Comparison of ENCODE assay signal across 29 mouse cellular contexts in genomic region chr11:8604789-8605569, GRCm38 (mm10). TPM values are rescaled to one million over a fixed set of nuclear protein-coding genes. Genes with fewer than 3 reads are reported as not detected.
A peak's percentile ranks its signal among the peaks of the same experiment; 100 is the strongest.
DNase-seq lines count a peak whose midpoint lies in the region; ATAC-seq and TF ChIP-seq lines count a peak whose summit lies in the region.
"Had no signal": no experiment of that assay in that cellular context is flagged by ENCODE, and none has a peak within 500 bp of the region (broad histone marks: within the 10 kb centered on the region; RNA-seq: fewer than 3 reads in every experiment).

No protein-coding gene starts in this region.

- no peak for DNase-seq in liver, embryonic 13.5 days
- peak; percentile 34 for DNase-seq in CH12.LX (ENCODE audit: extremely low read depth)
- DNase-seq in ES-CJ7 (ENCODE audit: low read depth, low spot score), result peak; percentile 96
- DNase-seq in brain, adult 2 months (ENCODE audit: low read depth, low spot score), result peak; percentile 8
- no peak for DNase-seq in lung, postnatal 0 days (ENCODE audit: low spot score)
- no peak for DNase-seq in cerebellum, adult 8-10 months
- DNase-seq: adrenal gland, postnatal 25 days; B cell, adult 2 months; cerebellum, adult 11 months; cerebellum, postnatal 25 days; embryo, embryonic 11 days; gastrocnemius, postnatal 36 days; heart, postnatal 36 days; kidney, adult 2 months; kidney, postnatal 10 days; layer of hippocampus, postnatal 36 days; lung, adult 2 months; thymus, adult 2 months; thymus, postnatal 4 days had no signal

- no peak for TF ChIP-seq RAD21 in CH12.LX (IDR thresholded peaks at IDR 0.05; ENCODE audit: low read depth, low read length)

- TF ChIP-seq CTCF in CH12.LX (conservative IDR thresholded peaks at IDR 0.05 in 1 of 2, IDR thresholded peaks at IDR 0.05 in 1 of 2; ENCODE audit: low read depth in 2 of 2, low read length in 2 of 2), result no peak
- no peak for TF ChIP-seq CTCF in lung, postnatal 0 days (IDR thresholded peaks at IDR 0.05)

- TF ChIP-seq EP300 in CH12.LX (IDR thresholded peaks at IDR 0.05; ENCODE audit: low read length), result peak; percentile 46; the same call in 1 of the 2 replicates
- TF ChIP-seq EP300 in lung, postnatal 0 days (IDR thresholded peaks at IDR 0.05), result no peak

- peaks cover 13% of the 10 kb centered on the region; the same call in 1 of the 2 replicates for H3K4me1 ChIP-seq in liver, embryonic 13.5 days (replicated peaks)
- H3K4me1 ChIP-seq in liver, embryonic 12.5 days, result peaks cover 18% of the 10 kb centered on the region
- H3K4me1 ChIP-seq in CH12.LX (ENCODE audit: control insufficient read depth in 1 of 2, insufficient read depth in 2 of 2), result peaks cover 12 to 39% of the 10 kb centered on the region in 2 experiments
- peaks cover 3% of the 10 kb centered on the region; the same call in 1 of the 2 replicates for H3K4me1 ChIP-seq in lung, postnatal 0 days (ENCODE audit: insufficient read depth, low read depth, low read length)
- H3K4me1 ChIP-seq: midbrain, embryonic 15.5 days had no signal

- H3K9ac ChIP-seq in liver, embryonic 13.5 days, result no peak overlapping the region
- no peak overlapping the region for H3K9ac ChIP-seq in liver, embryonic 12.5 days
- no peak overlapping the region for H3K9ac ChIP-seq in CH12.LX (ENCODE audit: insufficient read depth, low read depth)
- no peak overlapping the region for H3K9ac ChIP-seq in lung, postnatal 0 days (replicated peaks; ENCODE audit: low read depth)
- H3K9ac ChIP-seq: embryonic facial prominence, embryonic 13.5 days; forebrain, embryonic 12.5 days; heart, embryonic 15.5 days; hindbrain, embryonic 13.5 days; limb, embryonic 12.5 days; midbrain, embryonic 15.5 days; stomach, embryonic 15.5 days had no signal

- no peaks in the 10 kb centered on the region for H3K27me3 ChIP-seq in liver, embryonic 13.5 days
- H3K27me3 ChIP-seq in liver, embryonic 12.5 days (replicated peaks), result no peaks in the 10 kb centered on the region
- no peaks in the 10 kb centered on the region for H3K27me3 ChIP-seq in CH12.LX (replicated peaks)
- no peaks in the 10 kb centered on the region for H3K27me3 ChIP-seq in lung, postnatal 0 days (replicated peaks; ENCODE audit: insufficient read depth, low read length)
- H3K27me3 ChIP-seq: embryonic facial prominence, embryonic 13.5 days; forebrain, embryonic 12.5 days; heart, embryonic 15.5 days; limb, embryonic 12.5 days; midbrain, embryonic 15.5 days; stomach, embryonic 15.5 days had no signal

- H3K9me3 ChIP-seq in liver, embryonic 13.5 days (replicated peaks), result no peaks in the 10 kb centered on the region
- no peaks in the 10 kb centered on the region for H3K9me3 ChIP-seq in liver, embryonic 12.5 days (replicated peaks)
- H3K9me3 ChIP-seq in CH12.LX (replicated peaks; ENCODE audit: low read length), result no peaks in the 10 kb centered on the region
- no peaks in the 10 kb centered on the region for H3K9me3 ChIP-seq in lung, postnatal 0 days (ENCODE audit: low read length)
- H3K9me3 ChIP-seq: forebrain, embryonic 12.5 days; heart, embryonic 15.5 days; hindbrain, embryonic 13.5 days; limb, embryonic 12.5 days; midbrain, embryonic 15.5 days; stomach, embryonic 15.5 days had no signal

- no peaks in the 10 kb centered on the region for H3K79me2 ChIP-seq in CH12.LX (replicated peaks; ENCODE audit: control insufficient read depth, extremely low read depth, insufficient read depth, poor library complexity, severe bottlenecking)

- dilution Hi-C loops in CH12.LX (cut with MboI; ENCODE audit: extremely low pct_ligation_motif_present, extremely low pct_unique_long_range_greater_than_20kb, low sequenced_read_pairs), result no loop called here

- ATAC-seq in liver, embryonic 13.5 days (ENCODE audit: low read depth), result 0 out of 2 replicates have a peak, but pooled peaks have one; percentile 12
- no peak for ATAC-seq in liver, embryonic 12.5 days
- no peak for ATAC-seq in lung, postnatal 0 days
- ATAC-seq: midbrain, embryonic 15.5 days had no signal

- 64% methylated on average over 10 of the region's 10 CpGs for WGBS in liver, embryonic 13.5 days (ENCODE audit: insufficient replicate concordance)
- 70% methylated on average over 10 of the region's 10 CpGs for WGBS in liver, embryonic 12.5 days (ENCODE audit: insufficient replicate concordance)
- WGBS in lung, postnatal 0 days, result 85% methylated on average over 10 of the region's 10 CpGs

- H3K36me3 ChIP-seq in liver, embryonic 13.5 days, result no peaks in the 10 kb centered on the region
- no peaks in the 10 kb centered on the region for H3K36me3 ChIP-seq in liver, embryonic 12.5 days
- H3K36me3 ChIP-seq in CH12.LX (replicated peaks in 1 of 2; ENCODE audit: control insufficient read depth in 1 of 2, insufficient read depth in 1 of 2, low read length in 1 of 2), result no peaks in the 10 kb centered on the region
- H3K36me3 ChIP-seq in lung, postnatal 0 days (ENCODE audit: insufficient read depth, low read length), result 0 out of 2 replicates have a peak, but pooled peaks cover 4% of the 10 kb centered on the region
- H3K36me3 ChIP-seq: forebrain, embryonic 12.5 days; G1E; heart, embryonic 15.5 days; hindbrain, embryonic 13.5 days; midbrain, embryonic 15.5 days; stomach, embryonic 15.5 days had no signal

- H3K4me2 ChIP-seq in liver, embryonic 13.5 days, result no peak overlapping the region
- no peak overlapping the region for H3K4me2 ChIP-seq in liver, embryonic 12.5 days
- H3K4me2 ChIP-seq in CH12.LX (ENCODE audit: insufficient read depth, low read depth, poor library complexity, severe bottlenecking), result no peak overlapping the region
- H3K4me2 ChIP-seq in lung, postnatal 0 days (replicated peaks; ENCODE audit: low read depth, low read length), result no peak overlapping the region
- H3K4me2 ChIP-seq: embryonic facial prominence, embryonic 13.5 days; forebrain, embryonic 12.5 days; heart, embryonic 15.5 days; hindbrain, embryonic 13.5 days; limb, embryonic 12.5 days; midbrain, embryonic 15.5 days; stomach, embryonic 15.5 days had no signal

- TF ChIP-seq POLR2A in CH12.LX (IDR thresholded peaks at IDR 0.05; ENCODE audit: low read depth, low read length), result no peak

- H3K4me3 ChIP-seq in liver, embryonic 13.5 days (replicated peaks), result no peak overlapping the region
- H3K4me3 ChIP-seq in liver, embryonic 12.5 days, result no peak overlapping the region
- no peak overlapping the region for H3K4me3 ChIP-seq in CH12.LX (replicated peaks in 1 of 3; ENCODE audit: low read depth in 2 of 3, low read length in 2 of 3, poor library complexity in 1 of 3)
- no peak overlapping the region for H3K4me3 ChIP-seq in lung, postnatal 0 days (ENCODE audit: low read depth, low read length)
- H3K4me3 ChIP-seq: embryonic facial prominence, embryonic 13.5 days; erythroblast, embryonic 14.5 days; forebrain, embryonic 12.5 days; heart, embryonic 15.5 days; hindbrain, embryonic 13.5 days; limb, embryonic 12.5 days; midbrain, embryonic 15.5 days; stomach, embryonic 15.5 days had no signal

- in situ Hi-C loops in CH12.LX (cut with MboI; ENCODE audit: low pct_ligation_motif_present, low pct_unique_long_range_greater_than_20kb, low sequenced_read_pairs), result no loop called here

- H3K27ac ChIP-seq in liver, embryonic 13.5 days, result no peak overlapping the region
- no peak overlapping the region for H3K27ac ChIP-seq in liver, embryonic 12.5 days
- H3K27ac ChIP-seq in CH12.LX (ENCODE audit: insufficient read depth, low read depth), result no peak overlapping the region
- no peak overlapping the region for H3K27ac ChIP-seq in lung, postnatal 0 days (ENCODE audit: low read length)
- H3K27ac ChIP-seq: embryonic facial prominence, embryonic 13.5 days; forebrain, embryonic 12.5 days; heart, embryonic 15.5 days; hindbrain, embryonic 13.5 days; limb, embryonic 12.5 days; midbrain, embryonic 15.5 days; stomach, embryonic 15.5 days had no signal

TF ChIP-seq in CH12.LX, 34 proteins besides CTCF, POLR2A, EP300 and RAD21:
- TF ChIP-seq MAFK (IDR thresholded peaks at IDR 0.05; ENCODE audit: insufficient replicate concordance, low read length) (no peak), TCF12 (IDR thresholded peaks at IDR 0.05; ENCODE audit: low read depth, low read length) (no peak), MXI1 (IDR thresholded peaks at IDR 0.05; ENCODE audit: low read depth, low read length) (no peak), USF1 (IDR thresholded peaks at IDR 0.05; ENCODE audit: low read depth, low read length) (no peak), ETS1 (conservative IDR thresholded peaks at IDR 0.05; ENCODE audit: low read depth, low read length) (peak; percentile 70), BHLHE40 (IDR thresholded peaks at IDR 0.05; ENCODE audit: low read depth, low read length) (peak; percentile 76)

RNA-seq across cellular contexts. Expression of gene Tns3, which starts 59.4 kb away (rescaled TPM):
- 2.8 and 3.2 TPM in 2 replicates for polyA plus RNA-seq in liver, embryonic 13.5 days (2015; fragmentation: Nextera tagmentation; extraction: Ambion mirVana)
- polyA plus RNA-seq in liver, embryonic 12.5 days (2016; fragmentation: Nextera tagmentation; extraction: Ambion mirVana), result 6.7 and 7.3 TPM in 2 replicates
- total RNA-seq in CH12.LX (2012; rRNA removed), result 1.3 and 1.8 TPM in 2 replicates
- 0.03 TPM in 2 replicates for total RNA-seq in CH12.LX (2014; rRNA removed)
- 0.31 and 0.33 TPM in 2 replicates for polyA plus RNA-seq in CH12.LX (2012; ENCODE audit: insufficient read length, low read depth)
- polyA plus RNA-seq in lung, postnatal 0 days (2015; fragmentation: Nextera tagmentation; extraction: Ambion mirVana), result 34.9 and 37.5 TPM in 2 replicates
- polyA plus RNA-seq: G1E had no signal

Comparison
In these comparisons a context has a peak if more than half of its experiments do, and no peak if none do; other contexts are left out.
1. DNase-seq: peak in CH12.LX (single experiment), ES-CJ7 (single experiment) and brain, adult 2 months (single experiment); none in liver, embryonic 13.5 days (single experiment), lung, postnatal 0 days (single experiment) and cerebellum, adult 8-10 months (single experiment).